Mouse (Mus musculus) CD4-positive, CD25-positive, alpha-beta regulatory T cell, adult 4 months (primary cell): ENCODE measurements around the gene Nts. TPM values are rescaled to one million over a fixed set of nuclear protein-coding genes. Genes with fewer than 3 reads are reported as not detected.
"Not testable (repeated sequence)": the region's sequence is repeated elsewhere in the genome, so short reads cannot be mapped to it uniquely, and the experiment has no call there.

Experiments
- ATAC-seq: one replicate; pipeline ENCODE4 v1.8.0; 2017
- polyA plus RNA-seq, 2 experiments: library from polyadenylated mRNA; unstranded; fragments of 100-300 nt; shearing (Covaris generic); gene quantifications; one replicate each; pipeline ENCODE4 v1.2.1; 2017

Nts gene
- polyA plus RNA-seq, result not detected

DNA sequence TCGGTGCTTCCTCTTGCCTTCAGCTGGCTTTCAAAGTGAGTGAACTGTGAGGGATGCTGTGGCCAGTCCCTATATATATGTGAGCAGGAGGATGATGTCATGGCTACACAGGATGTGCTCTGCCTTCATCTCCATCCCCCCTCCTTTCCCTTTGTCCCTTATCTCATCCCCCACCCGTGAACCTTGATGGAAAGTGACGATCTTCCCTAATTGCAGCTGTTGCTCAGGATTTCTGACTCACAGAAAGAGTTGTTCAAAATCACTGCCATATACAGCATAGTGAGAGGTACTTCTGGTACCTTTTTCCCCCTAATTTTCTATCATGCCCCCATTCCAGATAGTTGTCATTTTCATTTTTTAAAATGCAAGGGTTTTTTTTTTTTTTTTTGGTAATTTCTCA, at the start of gene Nts:
TSS of gene Nts (minus strand) at position 101 of the 400 bp plus-strand sequence.
- ATAC-seq, result no peak

- no peak for ATAC-seq
Measured at GRCm38 (mm10) chr10:102527901-102528300, 37.6 kb upstream of the Nts start.

DNA sequence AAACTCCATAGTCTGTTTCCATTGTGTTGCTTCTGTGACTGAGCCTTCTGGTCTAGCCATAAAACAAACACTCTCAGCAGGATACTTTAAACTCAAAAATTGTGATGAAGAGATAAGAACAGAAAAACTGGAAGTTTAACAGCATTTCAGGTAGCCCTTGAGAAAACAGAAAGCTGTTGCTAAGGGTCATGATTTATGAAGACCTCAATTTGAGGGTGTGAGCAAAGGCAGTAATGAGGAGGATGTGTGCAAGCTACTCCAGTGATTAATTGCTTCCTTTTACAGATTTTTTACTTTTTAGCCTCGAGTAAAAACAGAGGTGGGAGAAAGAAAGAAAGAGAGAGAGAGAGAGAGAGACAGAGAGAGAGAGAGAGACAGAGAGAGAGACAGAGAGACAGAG, 23.9 kb upstream of the Nts start:
- no peak for ATAC-seq

- no peak for ATAC-seq
Measured at GRCm38 (mm10) chr10:102511807-102512461, 21.6 kb upstream of the Nts start, which contains the start of gene Rassf9. TSS of gene Rassf9 (plus strand) at chr10:102512222.

DNA sequence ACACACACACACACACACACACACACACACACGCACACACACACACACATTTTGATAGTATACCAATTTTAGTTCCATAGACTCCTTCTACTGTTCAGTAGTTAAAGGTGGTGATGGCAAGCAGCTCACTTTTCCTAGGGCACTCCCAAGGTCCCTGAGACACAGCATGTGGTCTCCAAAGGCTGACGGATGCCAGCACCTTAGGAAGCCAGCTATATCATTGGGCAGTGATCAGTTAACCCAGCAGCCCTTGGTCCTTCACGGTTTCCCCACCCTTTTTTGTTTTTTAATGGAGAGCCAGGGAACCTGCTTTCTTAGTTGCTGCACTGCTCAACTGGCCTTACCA, 21.1 kb upstream of the Nts start:
- no peak for ATAC-seq

GRCm38 (mm10) chr10:102507386-102507785, 17.1 kb upstream of the Nts start:
- ATAC-seq, result no peak

DNA sequence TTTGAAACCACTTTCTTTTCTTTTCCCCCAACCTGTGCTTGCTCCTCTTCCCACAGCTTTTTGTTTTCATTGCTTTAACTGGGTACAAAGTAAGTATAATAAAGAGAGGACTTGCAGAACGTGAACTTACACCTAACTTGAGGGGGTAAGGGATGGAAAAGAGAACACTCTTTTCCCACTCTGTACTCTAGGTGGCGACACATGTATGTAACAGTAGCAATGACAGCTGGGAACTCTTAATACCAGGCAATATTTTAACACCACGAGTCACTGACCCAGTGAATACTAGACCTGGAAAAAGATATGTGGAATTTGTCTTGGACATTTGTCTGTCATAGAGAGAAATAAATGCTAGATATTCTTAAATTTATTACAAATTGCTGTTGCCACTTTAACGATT, 8.5 kb upstream of the Nts start:
- ATAC-seq, result no peak

DNA sequence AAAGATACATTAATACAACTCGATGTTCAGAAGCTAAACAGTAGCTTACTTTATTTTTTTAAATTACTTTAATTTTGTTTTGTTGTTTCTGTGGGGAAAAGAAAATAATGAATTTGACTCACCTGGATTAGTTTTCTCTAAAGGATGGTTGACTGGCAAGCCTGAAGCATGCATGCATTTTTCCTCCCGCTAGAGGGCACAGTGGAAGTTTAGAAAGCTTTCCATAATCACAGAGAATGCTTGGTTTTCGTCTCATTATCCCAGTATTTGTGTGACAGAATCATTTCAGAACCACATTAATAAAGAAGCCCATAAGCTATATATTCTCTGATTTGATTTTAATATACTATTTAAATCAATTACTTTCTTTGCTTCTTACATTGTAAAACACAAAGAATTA, 1.5 kb upstream of the Nts start:
- ATAC-seq, result no peak

DNA sequence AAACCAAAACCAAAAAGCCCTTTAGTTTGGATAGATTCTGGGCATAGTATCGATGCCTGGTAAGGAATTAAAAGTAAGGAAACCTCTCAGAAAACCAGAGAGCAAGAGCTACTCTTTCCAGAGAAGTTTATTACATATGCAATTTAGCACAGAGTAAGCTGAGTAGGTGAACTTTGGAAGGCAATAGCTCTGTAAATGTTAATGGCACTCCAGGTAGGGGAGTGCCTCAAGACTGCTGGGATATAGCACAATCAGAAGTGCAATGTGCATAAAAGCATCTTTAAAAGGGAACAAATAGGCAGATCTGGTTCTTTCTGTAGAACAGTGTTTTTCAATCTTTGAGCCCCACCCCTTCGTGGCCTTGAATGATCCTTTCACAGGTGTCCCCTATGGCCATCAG, 20.9 kb downstream of the Nts start:
- no peak for ATAC-seq

DNA sequence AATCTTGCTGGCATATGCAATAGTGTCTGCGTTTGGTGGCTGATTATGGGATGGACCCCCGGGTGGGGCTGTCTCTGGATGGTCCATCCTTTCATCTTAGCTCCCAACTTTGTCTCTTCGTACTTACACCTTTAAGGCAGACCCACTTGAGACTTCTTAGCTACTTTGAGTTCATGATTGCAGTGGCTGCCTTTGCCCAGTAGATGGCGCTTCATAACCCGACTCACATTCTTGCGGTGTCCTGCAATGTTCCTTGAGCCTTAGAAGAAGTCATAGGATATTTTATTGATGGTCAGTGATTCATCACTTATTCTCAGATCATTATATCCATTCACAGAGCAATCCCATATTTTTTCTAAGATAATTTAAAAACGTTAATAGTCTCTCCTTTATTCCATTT, 38.5 kb downstream of the Nts start:
- peak; percentile 43 for ATAC-seq

GRCm38 (mm10) chr10:102449449-102449848, 40.8 kb downstream of the Nts start:
- no peak for ATAC-seq

DNA sequence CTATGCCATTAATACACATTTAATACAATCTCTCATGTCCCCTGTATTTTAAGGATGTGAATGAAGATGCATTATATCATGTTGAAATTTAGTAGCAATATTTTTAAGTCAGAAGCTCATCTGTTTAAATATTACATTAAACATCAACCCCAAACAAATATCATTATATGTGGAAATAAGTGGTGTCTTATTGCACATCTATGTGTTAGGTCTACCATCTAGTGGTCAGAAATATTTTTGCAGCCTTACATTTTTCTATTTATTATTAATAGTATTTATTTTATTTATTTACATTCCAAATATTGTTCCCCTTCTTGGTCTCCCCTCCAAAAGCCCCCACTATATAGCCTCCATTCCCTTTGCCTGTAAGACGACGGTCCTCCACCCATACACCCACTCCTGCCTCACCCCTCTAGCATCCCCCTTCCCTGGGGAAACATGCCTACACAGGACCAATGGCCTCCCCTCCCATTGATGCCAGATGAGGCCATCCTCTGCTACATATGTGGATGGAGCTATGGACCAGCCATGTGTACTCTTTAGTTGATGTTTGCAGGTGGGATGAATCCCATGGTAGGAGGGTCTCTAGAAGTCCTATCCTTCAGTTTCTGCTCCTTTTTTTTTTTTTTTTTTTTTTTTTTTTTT, 45.3 kb downstream of the Nts start:
- no peak for ATAC-seq

GRCm38 (mm10) chr10:102435467-102435866, 54.8 kb downstream of the Nts start:
- ATAC-seq, result not testable (repeated sequence)

- ATAC-seq, result peak; percentile 47
Measured at GRCm38 (mm10) chr10:102435048-102435447, 55.2 kb downstream of the Nts start.

Other genes with a start within 250 kb of the Nts start
- under 1 TPM; 0.11 to 0.27 TPM for gene Rassf9, start 21.7 kb upstream of the Nts start, polyA plus RNA-seq